Mouse (Mus musculus) small intestine, adult 2 months (tissue): ENCODE measurements at regions not wholly inside any gene's neighbourhood (a gene's known extent, or its start where the extent isn't known, plus 50 kb on each side); places are given as distances from the start of the nearest gene placed in this dataset.

Experiments used
- H3K27ac ChIP-seq: fragments of 200-500 bp; 2 replicates; pipeline ENCODE4 v1.5.1; 2012; ENCODE audit warnings: low read depth, low read length, control low read depth, inconsistent platforms; ENCODE audit not compliant: insufficient read depth
- H3K27me3 ChIP-seq: fragments of 200-500 bp; 2 replicates; pipeline ENCODE4 v1.6.1; 2012; ENCODE audit warnings: mild to moderate bottlenecking, moderate library complexity, low read length, inconsistent platforms; ENCODE audit not compliant: control insufficient read depth, insufficient read depth
- H3K36me3 ChIP-seq: fragments of 200-500 bp; 2 replicates; pipeline ENCODE4 v1.6.1; 2012; ENCODE audit warnings: mild to moderate bottlenecking, low read length, control low read depth, inconsistent platforms; ENCODE audit not compliant: control insufficient read depth, insufficient read depth
- H3K4me1 ChIP-seq: fragments of 200-500 bp; 2 replicates; pipeline ENCODE4 v1.6.1; 2012; ENCODE audit warnings: low read length, inconsistent platforms, mixed read lengths; ENCODE audit not compliant: control insufficient read depth, insufficient read depth, insufficient read length
- H3K4me3 ChIP-seq: fragments of 200-500 bp; 2 replicates; pipeline ENCODE4 v1.5.1; 2012; ENCODE audit warnings: low read depth, mild to moderate bottlenecking, control low read depth, inconsistent platforms, low read length, moderate library complexity
- CTCF ChIP-seq: fragments of 200-500 bp; IDR thresholded peaks from 2 replicates; pipeline ENCODE4 v1.5.1; 2012; ENCODE audit warnings: low read depth, mild to moderate bottlenecking, control low read depth, inconsistent platforms, low read length, moderate library complexity, mixed read lengths; ENCODE audit not compliant: insufficient replicate concordance, insufficient read length; ENCODE audit errors: extremely low read depth
- POLR2A ChIP-seq: fragments of 200-500 bp; IDR thresholded peaks from 2 replicates; pipeline ENCODE4 v1.6.1; 2012; ENCODE audit warnings: low read depth, mild to moderate bottlenecking, control low read depth, inconsistent platforms, low read length, moderate library complexity
- WGBS: fragments of 180-500 bp; shearing (Covaris S2); methylation state at CpG from one replicate; pipeline ENCODE4 v1.1.7; 2018; 5-methylcytosine and 5-hydroxymethylcytosine counted together

- WGBS = 56% methylated on average over 5 of the region's 5 CpGs
- Histone ChIP-seq H3K27me3 (no peaks in the 10 kb centered on the region), H3K36me3 (no peaks in the 10 kb centered on the region), H3K4me1 (no peaks in the 10 kb centered on the region), H3K27ac (no peak overlapping the region), H3K4me3 (no peak overlapping the region)
- no peak for TF ChIP-seq POLR2A
- no peak for TF ChIP-seq CTCF
Measured at GRCm38 (mm10) chr3:83586086-83586485, 180.0 kb upstream of the Sfrp2 start.

- Histone ChIP-seq H3K4me1 (no peaks in the 10 kb centered on the region), H3K4me3 (no peak overlapping the region), H3K27me3 (no peaks in the 10 kb centered on the region), H3K36me3 (no peaks in the 10 kb centered on the region), H3K27ac (no peak overlapping the region)
- WGBS = 56% methylated on average over 4 of the region's 4 CpGs
- no peak for TF ChIP-seq CTCF
- no peak for TF ChIP-seq POLR2A
Measured at GRCm38 (mm10) chr3:83586551-83586950, 179.6 kb upstream of the Sfrp2 start.

- WGBS = 36% methylated on average over 8 of the region's 8 CpGs
- Histone ChIP-seq H3K36me3 (no peaks in the 10 kb centered on the region), H3K4me3 (no peak overlapping the region), H3K27me3 (no peaks in the 10 kb centered on the region), H3K27ac (no peak overlapping the region), H3K4me1 (no peaks in the 10 kb centered on the region)
- TF ChIP-seq POLR2A = no peak
- no peak for TF ChIP-seq CTCF
Measured at GRCm38 (mm10) chr3:83589127-83589526, 177.0 kb upstream of the Sfrp2 start.

GRCm38 (mm10) chr3:83591206-83591605 lies 174.9 kb upstream of the Sfrp2 start:
- Histone ChIP-seq H3K27me3 (no peaks in the 10 kb centered on the region), H3K4me3 (no peak overlapping the region), H3K4me1 (no peaks in the 10 kb centered on the region), H3K36me3 (no peaks in the 10 kb centered on the region), H3K27ac (no peak overlapping the region)
- WGBS = 93% methylated on average over 7 of the region's 7 CpGs
- TF ChIP-seq CTCF (no peak), POLR2A (no peak)

- no peak for TF ChIP-seq CTCF
- no peak for TF ChIP-seq POLR2A
- H3K36me3 ChIP-seq = no peaks in the 10 kb centered on the region
- WGBS = 82% methylated on average over 5 of the region's 5 CpGs
- H3K27me3 ChIP-seq = no peaks in the 10 kb centered on the region
- no peak overlapping the region for H3K4me3 ChIP-seq
- no peak overlapping the region for H3K27ac ChIP-seq
- no peaks in the 10 kb centered on the region for H3K4me1 ChIP-seq
Measured at GRCm38 (mm10) chr3:83593321-83593720, 172.8 kb upstream of the Sfrp2 start.

- no peaks in the 10 kb centered on the region for H3K4me1 ChIP-seq
- no peak overlapping the region for H3K4me3 ChIP-seq
- no peak overlapping the region for H3K27ac ChIP-seq
- H3K36me3 ChIP-seq = no peaks in the 10 kb centered on the region
- TF ChIP-seq POLR2A (no peak), CTCF (no peak)
- 71% methylated on average over 4 of the region's 4 CpGs for WGBS
- H3K27me3 ChIP-seq = no peaks in the 10 kb centered on the region
Measured at GRCm38 (mm10) chr3:83601506-83601905, 164.6 kb upstream of the Sfrp2 start.

GRCm38 (mm10) chr3:83609095-83609770 lies 156.9 kb upstream of the Sfrp2 start:
- Histone ChIP-seq H3K4me1 (no peaks in the 10 kb centered on the region), H3K4me3 (no peak overlapping the region), H3K27me3 (no peaks in the 10 kb centered on the region), H3K36me3 (no peaks in the 10 kb centered on the region), H3K27ac (no peak overlapping the region)
- 30% methylated on average over 8 of the region's 8 CpGs for WGBS
- no peak for TF ChIP-seq CTCF
- TF ChIP-seq POLR2A = no peak

GRCm38 (mm10) chr3:83620435-83620834 lies 145.7 kb upstream of the Sfrp2 start:
- 43% methylated on average over 4 of the region's 4 CpGs for whole genome bisulfite sequencing
- H3K27ac ChIP-seq = no peak overlapping the region
- no peak overlapping the region for H3K4me3 ChIP-seq
- H3K4me1 ChIP-seq = no peaks in the 10 kb centered on the region
- TF ChIP-seq CTCF (no peak), POLR2A (no peak)
- no peaks in the 10 kb centered on the region for H3K27me3 ChIP-seq
- no peaks in the 10 kb centered on the region for H3K36me3 ChIP-seq
